Mouse (Mus musculus): Measurements from ENCODE around the gene Aamp.
"Not testable (repeated sequence)": the region's sequence is repeated elsewhere in the genome, so short reads cannot be mapped to it uniquely, and the experiment has no call there.

Aamp gene

DNA sequence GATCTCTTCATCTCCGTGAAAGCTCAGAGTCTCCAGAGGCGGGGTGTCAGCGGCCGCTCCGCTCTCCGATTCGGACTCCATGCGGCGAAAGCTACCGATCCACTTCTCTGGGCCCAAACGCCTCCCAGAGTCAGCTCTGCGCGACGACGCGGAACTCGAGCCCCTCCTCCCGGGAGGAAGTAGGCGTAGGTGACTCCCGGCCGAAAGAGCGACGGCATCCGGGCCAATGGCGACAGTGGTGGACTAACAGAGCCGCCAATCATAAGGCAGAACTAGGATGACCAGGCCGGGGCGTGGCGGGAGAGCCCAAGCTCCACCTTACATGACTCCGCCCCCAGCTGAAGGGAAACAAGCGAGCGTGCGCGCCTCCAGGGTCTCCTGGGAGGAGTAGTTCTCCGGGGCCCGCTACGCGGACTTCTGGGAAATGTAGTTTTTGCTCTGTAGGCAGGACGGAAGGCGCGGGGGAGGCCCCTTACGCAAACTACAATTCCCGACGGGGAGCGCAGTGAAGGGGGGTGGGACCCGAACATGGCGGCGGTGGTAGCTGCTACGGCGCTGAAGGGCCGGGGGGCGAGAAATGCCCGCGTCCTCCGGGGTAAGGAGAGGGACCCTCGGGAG is at the start of gene Aamp, which contains the start of gene Pnkd:
Gene Aamp (minus strand): TSS at position 196 of the 618 bp plus-strand sequence.
Gene Pnkd (plus strand): TSS at position 388 of the 618 bp plus-strand sequence.
- peak; percentile 100 for DNase-seq (ENCODE audit: low spot score in 2 of 2)

DNA sequence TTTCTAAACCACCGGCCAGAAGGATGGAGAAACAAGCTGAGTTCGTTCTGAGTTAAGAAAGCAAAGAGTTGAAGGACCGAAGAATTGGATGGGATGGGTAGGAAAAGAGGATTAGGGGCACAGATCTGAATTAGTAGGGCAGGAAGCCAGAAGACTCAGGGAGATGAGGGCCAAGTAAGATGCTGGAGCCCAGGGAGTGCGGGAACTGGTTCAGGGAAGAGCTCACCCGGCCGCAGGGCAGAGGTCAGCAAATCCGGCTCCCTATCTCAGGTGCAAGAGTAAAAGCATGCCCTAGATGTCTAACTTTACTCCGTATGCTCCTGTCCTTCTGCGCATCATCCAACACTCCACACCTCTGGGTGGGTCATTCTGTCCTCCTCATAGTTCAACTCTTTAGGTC is 48.4 kb upstream of the Aamp start:
- no peak for DNase-seq (ENCODE audit: low spot score in 2 of 2)

DNA sequence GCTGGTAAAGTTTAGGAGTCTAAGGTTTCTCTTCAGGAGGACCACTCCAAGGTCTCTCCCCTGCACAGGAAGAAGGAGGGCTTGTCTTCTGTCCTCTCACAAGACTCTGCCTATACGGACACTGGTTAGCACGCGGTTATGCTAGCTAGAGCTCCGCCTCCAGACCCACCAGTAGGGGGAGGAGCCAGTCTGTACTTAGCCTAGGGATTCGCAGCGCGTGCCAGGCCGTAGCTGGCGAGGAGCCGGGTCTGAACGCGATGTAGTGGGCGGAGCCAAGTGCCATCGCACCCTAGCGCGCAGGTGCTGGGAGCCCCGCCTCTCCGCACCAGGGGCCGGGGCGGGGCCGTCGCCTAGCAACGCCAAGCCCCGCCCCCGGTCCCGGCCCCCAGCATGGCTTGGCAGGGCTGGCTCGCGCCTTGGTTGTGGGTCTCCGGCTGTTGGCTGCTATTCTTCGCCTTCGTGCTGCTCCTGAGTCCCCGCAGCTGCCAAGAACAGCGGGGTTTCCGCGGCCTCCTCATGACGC is 47.8 kb upstream of the Aamp start:
- DNase-seq (ENCODE audit: low spot score in 2 of 2), result peak; percentile 89 to 97

DNA sequence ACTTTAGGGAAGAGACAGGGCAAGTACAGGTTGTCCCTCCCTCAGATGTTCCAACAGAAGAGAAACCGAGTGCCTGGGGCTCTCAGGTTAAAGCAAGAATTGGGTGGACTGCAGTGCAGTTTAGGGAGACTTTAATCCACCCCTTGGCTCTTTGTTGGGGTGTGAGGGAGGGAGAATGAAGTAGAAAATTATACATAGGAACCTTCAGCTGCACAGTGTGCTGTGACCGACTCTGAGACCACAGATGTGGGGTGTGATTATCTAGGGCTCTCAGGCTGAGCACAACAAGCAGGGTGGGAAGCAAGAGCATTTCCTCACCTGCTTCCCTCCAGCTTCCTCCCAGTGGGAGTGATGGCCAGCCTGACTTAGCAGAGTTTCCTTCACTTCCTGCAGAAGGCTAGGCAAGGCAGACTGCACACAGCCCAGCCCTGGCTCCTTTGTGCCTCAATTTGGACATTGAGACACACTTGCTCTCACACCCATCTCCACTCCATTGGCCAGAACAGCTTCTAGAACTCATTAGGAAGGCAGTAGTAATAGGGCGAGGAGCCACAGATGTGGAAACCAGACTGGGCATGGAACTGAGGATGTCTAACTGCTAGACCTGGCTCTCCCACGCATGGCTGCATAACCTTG is 46.6 kb upstream of the Aamp start:
- no peak for DNase-seq (ENCODE audit: low spot score in 2 of 2)

DNA sequence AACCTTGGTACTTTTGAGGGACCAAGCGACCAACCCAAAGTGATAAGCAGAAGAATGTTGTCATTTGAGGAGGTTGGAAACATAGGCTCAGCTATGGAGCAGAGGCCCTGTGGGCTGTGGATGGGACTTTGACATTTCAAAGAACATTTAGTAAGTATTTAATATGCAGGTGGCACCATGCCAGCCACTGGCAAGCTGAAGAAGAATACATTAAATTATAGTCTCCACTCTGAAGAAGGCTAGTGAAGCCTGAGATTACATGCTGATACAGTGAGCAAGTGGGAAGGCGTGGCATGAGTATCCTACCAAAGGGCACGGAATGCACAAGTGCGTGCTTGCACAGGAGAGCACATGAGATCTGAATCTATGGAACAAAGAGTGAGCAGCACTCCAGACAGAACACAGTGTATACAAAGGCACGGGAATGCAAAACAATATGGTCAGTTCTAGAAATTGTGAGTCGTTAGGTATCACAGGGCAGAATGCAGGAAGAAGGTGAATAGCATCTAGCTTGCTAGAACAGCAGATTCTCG is 45.4 kb upstream of the Aamp start:
- no peak for DNase-seq (ENCODE audit: low spot score in 2 of 2)

DNA sequence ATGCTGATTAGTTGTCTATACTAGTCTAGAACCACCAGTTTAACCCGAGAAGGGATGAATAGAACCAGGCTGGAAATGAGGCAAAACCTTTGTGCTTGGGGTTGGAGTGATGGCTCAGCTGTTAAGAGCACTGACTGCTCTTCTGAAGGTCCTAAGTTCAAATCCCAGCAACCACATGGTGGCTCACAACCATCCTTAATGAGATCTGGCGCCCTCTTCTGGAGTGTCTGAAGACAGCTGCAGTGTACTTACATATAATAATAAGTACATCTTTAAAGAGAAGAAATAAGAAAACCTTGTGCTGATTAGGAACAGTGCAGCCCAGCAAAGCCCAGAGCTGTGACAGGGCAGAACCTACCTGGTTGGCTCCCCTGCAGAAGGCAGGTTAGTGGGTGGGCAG is 42.4 kb upstream of the Aamp start:
- DNase-seq (ENCODE audit: low spot score in 2 of 2), result not testable (repeated sequence)

DNA sequence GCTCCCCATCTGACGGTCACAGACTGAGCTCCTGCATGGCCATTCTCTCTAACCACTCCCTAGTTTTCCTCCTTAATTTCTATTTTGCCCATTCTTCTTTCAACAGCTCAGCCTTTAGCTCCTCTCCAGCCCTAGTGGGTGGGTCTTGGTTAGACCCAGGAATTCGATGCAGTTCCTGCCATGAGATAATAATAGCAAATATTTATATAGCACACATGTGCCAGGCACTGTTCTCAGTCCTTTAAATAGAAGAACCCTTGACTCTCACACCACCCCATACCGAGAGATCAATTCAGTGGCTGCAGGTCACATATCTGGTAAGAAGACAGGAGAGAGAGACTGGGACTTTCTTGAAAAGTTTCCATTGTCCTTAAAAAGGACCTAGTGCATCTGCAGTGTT is 36.9 kb upstream of the Aamp start:
- no peak for DNase-seq (ENCODE audit: low spot score in 2 of 2)

DNA sequence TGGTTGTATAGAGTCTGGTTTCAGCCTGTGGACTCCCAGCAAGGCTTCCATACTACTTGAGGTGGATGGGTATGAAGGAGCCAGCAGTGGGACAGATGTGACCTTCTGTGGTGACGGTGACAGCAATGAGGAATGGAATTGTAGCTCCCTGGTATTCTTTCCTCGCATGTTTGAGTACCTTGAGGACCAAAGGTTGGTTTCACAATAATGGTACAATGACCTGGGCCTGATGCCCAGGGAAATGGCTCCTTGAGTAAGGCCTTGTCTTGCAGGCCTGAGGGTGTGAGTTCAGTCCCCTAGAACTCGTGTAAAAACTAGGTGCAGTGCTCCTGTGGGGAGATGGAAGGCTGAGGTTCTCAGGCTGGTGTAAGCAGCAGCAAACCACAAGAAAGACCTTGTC is 34.2 kb upstream of the Aamp start:
- DNase-seq (ENCODE audit: low spot score in 2 of 2), result no peak

DNA sequence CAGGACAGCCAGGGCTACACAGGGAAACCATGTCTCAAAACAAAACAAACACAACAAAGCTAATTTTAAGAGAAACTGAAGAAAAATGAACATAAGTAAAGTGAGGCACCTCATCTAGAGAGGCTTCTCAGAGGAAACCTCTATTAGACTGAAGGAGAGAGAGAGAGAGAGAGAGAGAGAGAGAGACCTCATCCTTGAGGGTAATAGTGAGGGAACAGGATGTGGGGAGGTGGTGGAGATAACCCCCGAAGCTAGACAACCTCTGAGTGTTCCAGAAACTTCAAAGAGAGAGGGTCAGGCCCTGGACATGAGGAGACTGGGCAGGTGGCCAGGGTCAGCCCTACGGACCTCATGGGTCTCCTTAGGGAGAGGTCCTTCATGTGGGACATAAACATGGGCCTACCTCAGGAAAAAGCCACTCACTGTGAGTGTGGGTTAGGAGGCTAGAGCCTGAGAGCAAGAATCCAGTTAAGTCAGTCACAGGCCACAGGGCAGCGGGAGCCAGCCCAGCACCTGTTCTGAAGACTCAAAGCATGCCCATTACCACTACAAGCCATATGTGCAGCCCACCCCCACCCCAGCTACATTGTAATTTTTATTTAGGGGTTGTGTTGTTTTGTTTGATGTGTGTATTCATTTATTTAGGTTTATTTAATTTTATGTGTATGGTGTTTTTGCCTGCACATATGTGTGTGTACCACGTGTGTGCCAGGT is 31.7 kb upstream of the Aamp start:
- no peak for DNase-seq (ENCODE audit: low spot score in 2 of 2)

DNA sequence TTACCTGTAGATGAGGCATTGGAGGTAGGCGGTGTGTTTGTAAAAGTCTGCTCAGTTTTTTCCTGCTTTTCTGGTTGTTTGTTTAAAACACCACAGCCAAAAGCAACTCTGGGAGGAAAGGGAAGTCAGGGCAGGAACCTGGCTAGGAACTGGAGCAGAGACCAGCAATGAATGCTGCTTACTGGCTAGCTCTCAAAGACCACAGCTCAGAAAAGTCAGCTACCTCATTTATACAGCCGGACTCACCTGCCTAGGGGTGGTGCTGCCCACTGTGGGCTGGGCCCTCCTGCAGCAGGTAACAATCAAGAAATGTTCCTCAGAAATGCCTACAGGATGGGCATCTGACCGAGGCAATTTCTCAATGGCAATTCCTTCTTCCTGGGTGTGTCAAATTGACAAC is 30.3 kb upstream of the Aamp start:
- no peak for DNase-seq (ENCODE audit: low spot score in 2 of 2)

DNA sequence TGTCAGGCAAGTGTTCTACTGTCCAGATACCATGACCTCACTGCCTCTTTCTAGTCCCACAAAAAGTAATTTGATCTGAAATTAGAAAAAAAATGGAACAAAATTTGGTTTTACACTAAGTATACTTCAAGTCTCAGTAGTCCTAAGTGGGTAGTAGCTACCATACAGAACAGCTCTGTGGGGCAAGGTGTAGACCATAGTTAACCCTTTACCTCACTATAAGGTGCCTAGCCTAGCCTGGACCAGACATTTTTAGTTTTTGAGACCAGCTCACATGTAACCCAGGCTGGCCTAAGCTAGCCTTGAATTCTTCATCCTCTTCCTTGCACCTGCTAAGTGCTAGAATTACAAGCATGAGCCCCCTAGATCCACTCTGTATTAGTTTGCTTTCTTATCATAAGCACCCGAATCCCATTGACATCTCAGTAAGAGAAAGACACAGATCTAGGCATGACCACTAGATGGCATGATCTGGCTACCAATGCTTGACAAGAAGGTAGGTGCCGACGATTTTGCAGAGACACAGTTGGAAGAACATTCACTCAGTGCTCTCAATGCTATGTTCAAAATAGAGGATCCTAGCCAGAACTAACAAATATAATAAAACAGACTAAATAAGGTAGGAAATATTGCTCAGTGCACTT is 28.6 kb upstream of the Aamp start:
- DNase-seq (ENCODE audit: low spot score in 2 of 2), result peak in 1 of 2 experiments; percentile 86

DNA sequence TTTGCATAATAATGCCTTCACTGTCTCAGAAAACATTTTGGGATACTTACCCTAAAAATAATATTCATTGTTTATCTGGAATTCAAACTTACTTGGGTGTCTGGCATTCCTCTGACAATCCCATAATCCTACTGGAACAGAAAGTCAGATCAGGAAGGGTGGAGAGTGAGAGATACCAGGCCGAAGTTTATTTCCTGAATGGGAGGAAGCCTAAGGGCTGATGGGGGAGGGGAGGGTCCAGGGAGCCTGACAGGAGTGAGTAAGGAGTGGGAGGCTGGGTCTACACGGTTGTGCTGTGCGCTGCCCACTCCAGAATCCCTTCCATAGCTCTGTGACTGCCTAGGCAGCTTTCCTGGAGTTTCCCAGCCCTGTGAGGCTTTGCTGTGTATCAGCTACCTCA is 25.2 kb upstream of the Aamp start:
- no peak for DNase-seq (ENCODE audit: low spot score in 2 of 2)

DNA sequence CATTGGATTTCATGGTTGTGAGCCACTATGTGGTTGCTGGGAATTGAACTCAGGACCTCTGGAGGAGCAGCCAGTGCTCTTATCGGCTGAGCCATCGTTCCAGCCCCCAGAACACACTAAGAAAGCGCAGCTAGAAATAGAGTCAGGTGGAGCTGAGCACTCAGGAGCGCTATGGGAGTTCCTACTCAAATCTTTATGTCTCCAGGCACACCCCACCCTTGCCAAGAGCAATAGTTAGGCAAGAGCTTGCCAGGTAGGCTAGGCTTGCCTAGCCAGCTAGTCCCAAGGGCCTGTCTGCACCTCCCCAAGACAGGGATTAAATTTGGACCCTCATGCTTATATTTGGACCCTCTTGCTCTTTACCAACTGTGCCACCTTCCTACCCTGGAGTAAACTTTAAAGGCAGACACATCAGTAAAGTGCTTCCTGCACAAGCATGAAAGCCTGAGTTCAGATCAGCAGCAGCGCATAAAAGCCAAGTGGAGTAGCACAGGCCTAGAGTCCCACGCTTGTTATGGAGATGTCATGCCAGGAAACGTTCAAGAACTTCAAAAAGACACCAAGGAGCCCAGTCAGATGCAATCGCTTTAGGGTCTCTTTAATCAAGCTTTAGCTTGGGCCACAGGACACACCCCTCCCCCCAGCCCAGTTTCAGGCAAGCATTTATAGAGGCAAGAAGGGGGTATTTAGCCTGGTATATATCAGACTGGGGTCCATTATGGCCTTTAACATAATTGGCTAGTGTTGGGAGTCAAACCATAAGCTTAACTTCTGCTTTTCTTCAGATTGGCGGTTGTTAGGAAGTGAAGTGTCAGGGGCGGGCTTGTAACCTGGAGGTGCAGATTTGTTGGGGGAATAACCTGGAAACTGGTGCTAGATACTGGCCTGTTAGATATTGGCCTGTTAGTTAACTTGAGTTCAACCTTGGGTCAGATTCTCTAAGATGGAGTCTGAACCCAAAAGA is 23.7 kb upstream of the Aamp start:
- no peak for DNase-seq (ENCODE audit: low spot score in 2 of 2)

DNA sequence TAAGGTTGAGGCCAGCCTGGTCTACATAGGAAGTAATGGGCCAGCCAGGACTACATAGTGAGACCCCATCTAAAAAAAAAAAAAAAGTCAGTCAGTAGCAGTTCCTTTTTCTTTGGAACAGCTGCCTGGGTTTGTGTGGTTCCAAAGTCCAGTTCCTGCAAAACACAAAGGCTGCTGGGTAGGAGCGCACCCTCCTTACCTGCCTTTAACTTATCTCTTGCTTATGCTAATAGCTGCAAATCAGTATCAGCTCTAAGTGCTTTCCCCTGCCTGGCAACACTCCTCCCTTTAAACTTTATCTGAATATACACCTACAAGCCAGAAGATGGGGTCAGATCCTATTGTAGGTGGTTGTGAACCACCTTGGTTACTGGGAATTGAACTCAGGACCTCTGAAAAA is 22.6 kb upstream of the Aamp start:
- no peak for DNase-seq (ENCODE audit: low spot score in 2 of 2)

DNA sequence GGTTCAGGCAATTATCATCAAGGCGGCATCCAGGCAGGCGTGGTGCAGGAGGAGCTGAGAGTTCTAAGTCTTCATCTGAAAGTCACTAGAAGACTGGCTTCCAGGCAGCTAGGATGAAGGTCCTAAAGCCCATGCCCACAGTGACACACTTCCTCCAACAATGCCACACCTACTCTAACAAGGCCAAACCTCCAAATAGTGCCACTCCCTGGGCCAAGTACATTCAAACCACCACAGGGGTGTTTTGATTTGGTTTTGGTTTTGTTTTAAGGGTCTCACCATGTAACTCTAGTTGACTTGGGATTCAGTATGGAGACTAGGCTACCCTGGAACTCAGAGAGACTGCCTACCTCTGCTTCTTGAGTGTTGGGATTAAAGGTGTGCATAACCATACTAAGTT is 21.0 kb upstream of the Aamp start, which contains the start of gene Tmbim1:
Gene Tmbim1 (minus strand): TSS at position 101 of the 400 bp plus-strand sequence.
- no peak for DNase-seq (ENCODE audit: low spot score in 2 of 2)

DNA sequence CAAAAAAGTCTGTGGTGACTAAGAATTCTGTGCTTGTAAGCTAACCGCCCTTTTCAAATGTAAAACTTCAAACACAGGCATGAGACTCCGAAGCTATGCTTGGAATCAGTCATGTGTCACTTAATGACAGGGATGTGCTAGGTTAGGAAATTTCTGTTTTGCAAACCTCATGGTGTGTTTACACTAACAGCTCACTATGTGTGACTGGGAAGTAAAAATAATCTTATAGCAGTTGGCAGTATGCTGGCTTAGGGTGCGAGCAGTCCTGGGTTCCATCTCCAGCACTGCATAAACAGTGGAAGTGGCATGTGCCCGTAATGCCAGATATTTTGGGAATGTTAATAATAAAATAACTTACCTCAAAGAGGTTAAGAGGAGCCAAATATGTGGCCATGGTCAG is 20.4 kb upstream of the Aamp start:
- DNase-seq (ENCODE audit: low spot score in 2 of 2), result no peak

DNA sequence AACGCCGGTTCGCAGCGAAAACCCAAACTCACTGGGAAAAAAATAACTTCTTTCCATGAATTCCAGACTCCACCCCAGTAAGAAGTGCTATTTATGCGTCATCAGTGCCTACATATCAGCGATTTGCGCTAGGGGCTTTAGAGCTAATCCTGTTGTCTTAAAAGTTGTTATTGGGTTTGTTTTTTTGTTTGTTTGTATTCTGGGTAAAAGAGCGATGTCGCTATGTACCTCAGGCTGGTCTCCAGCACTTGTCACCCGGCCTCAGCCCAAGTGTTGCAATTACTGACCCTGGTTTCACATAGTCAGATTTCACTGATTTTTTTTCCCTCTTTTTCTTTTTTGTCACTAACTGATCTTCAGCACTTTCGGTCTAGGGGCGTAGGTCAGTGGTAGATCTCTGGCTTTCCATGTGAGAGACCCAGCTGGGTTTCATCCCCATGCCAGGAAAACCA is 19.8 kb upstream of the Aamp start:
- no peak for DNase-seq (ENCODE audit: low spot score in 2 of 2)

DNA sequence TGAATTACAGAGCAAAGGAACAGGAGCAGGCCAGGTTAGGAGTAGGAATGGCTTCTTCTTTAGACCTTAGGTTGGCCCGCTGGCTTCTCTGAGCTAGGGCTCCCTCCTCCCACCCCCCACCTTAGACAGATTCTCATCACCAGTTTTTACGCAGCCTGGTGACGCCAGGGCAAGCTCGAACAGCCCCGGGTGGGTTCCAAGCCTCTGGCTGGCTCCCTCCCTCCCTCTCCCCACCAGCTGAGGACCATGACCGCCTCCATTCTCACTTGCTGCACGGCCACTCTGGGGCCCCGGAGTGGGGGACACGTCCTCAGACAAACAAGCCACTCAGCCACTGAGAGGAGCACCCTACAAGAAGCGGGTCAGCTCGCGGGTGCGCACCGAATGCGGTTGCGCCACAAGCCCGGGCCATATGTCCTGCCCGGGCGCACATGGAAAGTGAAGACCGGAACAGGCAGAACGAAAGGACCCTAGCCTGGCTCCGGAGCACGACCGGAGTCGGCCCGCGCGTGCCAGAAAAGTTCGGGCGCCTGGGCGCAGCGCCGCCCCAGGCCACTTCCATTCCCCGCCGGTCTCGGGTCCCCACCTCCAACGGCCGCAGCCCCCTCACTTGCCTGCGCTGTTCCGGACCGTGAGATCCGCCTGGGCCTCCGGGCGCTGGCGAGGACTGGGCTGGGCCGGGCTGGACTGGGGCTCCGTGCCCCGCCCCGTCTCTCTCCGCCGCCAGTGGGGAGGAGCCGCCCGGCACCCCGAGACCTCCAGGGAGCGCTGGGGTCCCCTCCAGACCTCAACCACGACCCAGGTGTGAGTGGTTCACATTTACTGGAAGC is 19.2 kb upstream of the Aamp start:
- no peak for DNase-seq (ENCODE audit: low spot score in 2 of 2)

DNA sequence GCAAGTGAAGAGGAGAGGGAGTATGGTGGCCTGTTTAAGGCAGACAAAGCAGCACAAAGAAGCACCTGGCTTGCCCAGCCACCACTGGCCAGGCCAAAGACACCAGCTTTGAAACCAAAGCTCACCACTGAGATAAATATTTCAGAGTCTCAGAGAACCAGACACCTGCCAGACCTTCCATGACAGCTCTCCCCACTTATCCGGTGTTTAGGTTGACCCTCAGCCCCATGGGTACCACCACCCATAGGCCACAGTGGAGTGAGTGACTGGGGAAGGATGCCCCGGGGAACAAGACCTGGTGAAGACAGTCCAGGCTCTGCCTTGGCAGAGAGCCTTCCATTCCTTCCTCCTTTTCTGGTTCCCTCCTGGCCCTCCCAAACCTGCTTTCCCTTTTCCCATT is 18.3 kb upstream of the Aamp start:
- DNase-seq (ENCODE audit: low spot score in 2 of 2), result no peak

DNA sequence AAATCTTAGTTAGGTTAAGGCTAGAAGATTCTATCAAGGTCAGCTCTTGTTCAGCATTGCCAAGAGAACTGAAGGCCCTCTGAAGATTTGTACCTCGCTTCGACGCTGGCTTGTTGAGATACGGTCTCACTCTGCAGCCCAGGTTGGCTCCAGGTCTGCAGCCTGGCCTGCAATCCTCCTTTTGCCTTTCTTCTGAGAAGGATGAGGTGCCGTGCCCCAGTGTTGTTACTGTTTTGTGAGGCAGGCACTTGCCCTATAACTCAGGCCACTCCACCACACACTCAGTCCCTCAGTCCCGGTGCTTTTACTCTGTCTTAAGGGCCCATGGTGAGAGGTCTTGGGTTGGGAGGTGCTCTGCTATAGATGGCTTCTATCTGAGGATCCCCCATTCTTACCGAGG is 17.7 kb upstream of the Aamp start:
- no peak for DNase-seq (ENCODE audit: low spot score in 2 of 2)
